9 mouse cellular contexts compared by ENCODE assay signal in genomic region chr16:92487489-92487888, GRCm38 (mm10). TPM values are rescaled to one million over a fixed set of nuclear protein-coding genes. Genes with fewer than 3 reads are reported as not detected.
DNase-seq lines count a peak whose midpoint lies in the region; ATAC-seq and TF ChIP-seq lines count a peak whose summit lies in the region.
"Had no signal": no experiment of that assay in that cellular context is flagged by ENCODE, and none has a peak within 500 bp of the region (broad histone marks: within the 10 kb centered on the region; RNA-seq: fewer than 3 reads in every experiment).

No protein-coding gene starts in this region.

- H3K9me3 ChIP-seq in intestine, embryonic 15.5 days = no peaks in the 10 kb centered on the region
- H3K9me3 ChIP-seq in intestine, embryonic 16.5 days (ENCODE audit: control insufficient read depth, low read length) = no peaks in the 10 kb centered on the region
- no peaks in the 10 kb centered on the region for H3K9me3 ChIP-seq in ES-E14 (ENCODE audit: control insufficient read depth, insufficient read depth, low read depth, low read length)
- H3K9me3 ChIP-seq in forebrain, embryonic 10.5 days = no peaks in the 10 kb centered on the region
- H3K9me3 ChIP-seq: embryonic facial prominence, embryonic 15.5 days had no signal

- in situ Hi-C loops in ES-E14 (cut with MboI; ENCODE audit: low sequenced_read_pairs in 2 of 2, unreplicated experiment in 2 of 2) = no loop called here

- no peaks in the 10 kb centered on the region for H3K36me3 ChIP-seq in intestine, embryonic 15.5 days
- no peaks in the 10 kb centered on the region for H3K36me3 ChIP-seq in intestine, embryonic 16.5 days (ENCODE audit: control insufficient read depth, insufficient read depth, low read length)
- no peaks in the 10 kb centered on the region for H3K36me3 ChIP-seq in ES-E14 (ENCODE audit: control insufficient read depth, insufficient read depth, low read length, poor library complexity, severe bottlenecking)
- H3K36me3 ChIP-seq in forebrain, embryonic 10.5 days (replicated peaks) = no peaks in the 10 kb centered on the region
- H3K36me3 ChIP-seq: embryonic facial prominence, embryonic 15.5 days had no signal

- no peaks in the 10 kb centered on the region for H3K27me3 ChIP-seq in intestine, embryonic 15.5 days (replicated peaks)
- H3K27me3 ChIP-seq in intestine, embryonic 16.5 days (replicated peaks; ENCODE audit: control insufficient read depth, insufficient read depth, low read length) = no peaks in the 10 kb centered on the region
- H3K27me3 ChIP-seq in forebrain, embryonic 10.5 days (ENCODE audit: poor library complexity, severe bottlenecking) = no peaks in the 10 kb centered on the region
- H3K27me3 ChIP-seq: embryonic facial prominence, embryonic 15.5 days had no signal

- peaks cover 3% of the 10 kb centered on the region; the same call in 1 of the 2 replicates for H3K4me1 ChIP-seq in intestine, embryonic 15.5 days (replicated peaks)
- H3K4me1 ChIP-seq in intestine, embryonic 16.5 days (ENCODE audit: control insufficient read depth, insufficient read depth, low read length) = peaks cover 3% of the 10 kb centered on the region; the same call in 1 of the 2 replicates
- H3K4me1 ChIP-seq in ES-E14 (ENCODE audit: control insufficient read depth in 2 of 2, insufficient read depth in 2 of 2, low read length in 2 of 2, poor library complexity in 1 of 2) = no peaks in the 10 kb centered on the region
- no peaks in the 10 kb centered on the region for H3K4me1 ChIP-seq in forebrain, embryonic 10.5 days
- H3K4me1 ChIP-seq: embryonic facial prominence, embryonic 15.5 days had no signal

- peak; percentile 73 for DNase-seq in 416B (ENCODE audit: low read depth)
- no peak for DNase-seq in ES-E14 (ENCODE audit: low read depth, low spot score)
- DNase-seq in embryo, embryonic 11 days = peak; percentile 64
- no peak for DNase-seq in forebrain, embryonic 10.5 days (ENCODE audit: extremely low spot score, low spot score)
- DNase-seq in adrenal gland, adult 18-20 months (ENCODE audit: low spot score in 2 of 2) = no peak

- no peak overlapping the region for H3K4me3 ChIP-seq in intestine, embryonic 15.5 days (replicated peaks)
- H3K4me3 ChIP-seq in intestine, embryonic 16.5 days (ENCODE audit: low read length) = no peak overlapping the region
- H3K4me3 ChIP-seq in ES-E14 (ENCODE audit: insufficient read depth in 1 of 2, low read depth in 1 of 2, low read length in 2 of 2, poor library complexity in 1 of 2, severe bottlenecking in 1 of 2) = no peak overlapping the region
- no peak overlapping the region for H3K4me3 ChIP-seq in forebrain, embryonic 10.5 days
- H3K4me3 ChIP-seq: embryonic facial prominence, embryonic 15.5 days had no signal

- H3K4me2 ChIP-seq in intestine, embryonic 15.5 days (replicated peaks) = no peak overlapping the region
- H3K4me2 ChIP-seq in intestine, embryonic 16.5 days (ENCODE audit: low read depth, low read length) = no peak overlapping the region
- H3K4me2 ChIP-seq: embryonic facial prominence, embryonic 15.5 days had no signal

- WGBS in intestine, embryonic 15.5 days = 52% methylated on average over 4 of the region's 4 CpGs
- WGBS in intestine, embryonic 16.5 days = 53% methylated on average over 4 of the region's 4 CpGs
- WGBS in forebrain, embryonic 10.5 days = 65% methylated on average over 4 of the region's 4 CpGs

- no peak overlapping the region for H3K27ac ChIP-seq in intestine, embryonic 15.5 days
- no peak overlapping the region for H3K27ac ChIP-seq in intestine, embryonic 16.5 days (ENCODE audit: low read length)
- H3K27ac ChIP-seq in ES-E14 (ENCODE audit: insufficient read depth, low read depth, low read length, poor library complexity, severe bottlenecking) = no peak overlapping the region
- no peak overlapping the region for H3K27ac ChIP-seq in forebrain, embryonic 10.5 days
- H3K27ac ChIP-seq: embryonic facial prominence, embryonic 15.5 days had no signal

- no peak overlapping the region for H3K9ac ChIP-seq in intestine, embryonic 15.5 days
- no peak overlapping the region for H3K9ac ChIP-seq in intestine, embryonic 16.5 days (ENCODE audit: low read depth, low read length)
- no peak overlapping the region for H3K9ac ChIP-seq in ES-E14 (ENCODE audit: insufficient read depth, low read depth, low read length, poor library complexity, severe bottlenecking)
- H3K9ac ChIP-seq: embryonic facial prominence, embryonic 15.5 days had no signal

- ATAC-seq in intestine, embryonic 15.5 days = 0 out of 2 replicates have a peak, but pooled peaks have one; percentile 13
- no peak for ATAC-seq in intestine, embryonic 16.5 days
- ATAC-seq in megakaryocyte, adult 5-6 weeks (ENCODE audit: poor library complexity, severe bottlenecking) = peak; percentile 84

TF ChIP-seq in ES-E14, 5 proteins besides CTCF, POLR2A, EP300 and RAD21:
- TF ChIP-seq MAFK (IDR thresholded peaks at IDR 0.05; ENCODE audit: insufficient read depth, low read depth, low read length) (no peak), ZC3H11A (IDR thresholded peaks at IDR 0.05; ENCODE audit: borderline replicate concordance, low read depth, low read length) (peak; percentile 45; the same call in 1 of the 2 replicates), HCFC1 (IDR thresholded peaks at IDR 0.05; ENCODE audit: borderline replicate concordance, insufficient read depth, low read length) (no peak), CHD2 (IDR thresholded peaks at IDR 0.05; ENCODE audit: low read depth, low read length) (no peak), ZNF384 (IDR thresholded peaks at IDR 0.05; ENCODE audit: low read depth, low read length) (no peak)

RNA-seq across cellular contexts. Expression of gene Clic6, which starts 2.0 kb away (rescaled TPM):
- polyA plus RNA-seq in intestine, embryonic 15.5 days (2015; fragmentation: Nextera tagmentation; extraction: Ambion mirVana) = 80.6 and 81.8 TPM in 2 replicates
- polyA plus RNA-seq in intestine, embryonic 16.5 days (2015; fragmentation: Nextera tagmentation; extraction: Ambion mirVana) = 57.4 and 76.6 TPM in 2 replicates
- 0.37 and 1.0 TPM in 2 replicates for total RNA-seq in ES-E14 (2012; rRNA removed)
- total RNA-seq in megakaryocyte, adult 5-6 weeks (2015) = not detected in 2 replicates
- total RNA-seq in megakaryocyte, adult 5-6 weeks (2017) = not detected in 2 replicates
- 4.8 and 5.2 TPM in 2 replicates for polyA plus RNA-seq in forebrain, embryonic 10.5 days (2016; fragmentation: Nextera tagmentation; extraction: Ambion mirVana)
- under 1 TPM; 0.10 to 0.29 TPM for total RNA-seq in adrenal gland, adult 18-20 months (2021)

RNA-seq across cellular contexts. Expression of gene Rcan1, which starts 16.8 kb away (rescaled TPM):
- polyA plus RNA-seq in intestine, embryonic 15.5 days (2015; fragmentation: Nextera tagmentation; extraction: Ambion mirVana) = 23.5 and 24.0 TPM in 2 replicates
- polyA plus RNA-seq in intestine, embryonic 16.5 days (2015; fragmentation: Nextera tagmentation; extraction: Ambion mirVana) = 23.6 and 28.1 TPM in 2 replicates
- 11.8 and 15.8 TPM in 2 replicates for total RNA-seq in ES-E14 (2012; rRNA removed)
- 8.6 and 8.8 TPM in 2 replicates for total RNA-seq in megakaryocyte, adult 5-6 weeks (2015)
- 8.8 and 11.5 TPM in 2 replicates for total RNA-seq in megakaryocyte, adult 5-6 weeks (2017)
- polyA plus RNA-seq in forebrain, embryonic 10.5 days (2016; fragmentation: Nextera tagmentation; extraction: Ambion mirVana) = 34.4 and 34.7 TPM in 2 replicates
- 10 to 100 TPM; 14.8 to 26.7 TPM for total RNA-seq in adrenal gland, adult 18-20 months (2021)

Comparison
In these comparisons a context has a peak if more than half of its experiments do, and no peak if none do; other contexts are left out.
1. DNase-seq: peak in 416B (single experiment) and embryo, embryonic 11 days (single experiment); none in ES-E14 (single experiment), forebrain, embryonic 10.5 days (single experiment) and adrenal gland, adult 18-20 months (0 of 2).